Mouse (Mus musculus) midbrain, postnatal 0 days (tissue): ENCODE data around the gene Tut7. TPM values are rescaled to one million over a fixed set of nuclear protein-coding genes. Genes with fewer than 3 reads are reported as not detected.

Source experiments
- ATAC-seq: fragments of 200-750 bp; cut with Nextera tagmentation; 2 replicates; pipeline ENCODE4 v1.8.0; 2017; ENCODE audit warnings: moderate number of reproducible peaks, mild to moderate bottlenecking, moderate TSS enrichment, moderate library complexity; ENCODE audit not compliant: low FRiP score
- DNase-seq: peaks from one replicate; pipeline ENCODE4 v3.0.0-alpha.2; 2015; ENCODE audit warnings: low spot score
- H3K27ac ChIP-seq: fragments of 300-500 bp; sonication (generic); 2 replicates; pipeline ENCODE4 v1.5.1; 2014; ENCODE audit warnings: low read depth, mild to moderate bottlenecking, low read length, mixed read lengths
- H3K27me3 ChIP-seq: fragments of 300-500 bp; sonication (generic); 2 replicates; pipeline ENCODE4 v1.6.1; 2014; ENCODE audit warnings: low read length, control low read depth, mixed read lengths; ENCODE audit not compliant: insufficient read depth
- H3K36me3 ChIP-seq: fragments of 300-500 bp; sonication (generic); 2 replicates; pipeline ENCODE4 v1.6.1; 2014; ENCODE audit warnings: low read length, control low read depth, mixed read lengths; ENCODE audit not compliant: insufficient read depth
- H3K4me1 ChIP-seq: fragments of 300-500 bp; sonication (generic); 2 replicates; pipeline ENCODE4 v1.6.1; 2014; ENCODE audit warnings: mild to moderate bottlenecking, control low read depth, antibody characterized with exemption, low read length, mixed read lengths; ENCODE audit not compliant: insufficient read depth
- H3K4me2 ChIP-seq: fragments of 300-500 bp; sonication (generic); 2 replicates; pipeline ENCODE4 v1.6.1; 2014; ENCODE audit warnings: low read depth, mild to moderate bottlenecking, low read length, mixed read lengths; ENCODE audit not compliant: poor library complexity, severe bottlenecking
- H3K4me3 ChIP-seq: fragments of 300-500 bp; sonication (generic); 2 replicates; pipeline ENCODE4 v1.5.1; 2014; ENCODE audit warnings: low read depth, mild to moderate bottlenecking, low read length, moderate library complexity
- H3K9ac ChIP-seq: fragments of 300-500 bp; sonication (generic); replicated peaks from 2 replicates; pipeline ENCODE4 v1.6.1; 2014; ENCODE audit warnings: mild to moderate bottlenecking, low read length, moderate library complexity, mixed read lengths; ENCODE audit not compliant: poor library complexity, severe bottlenecking
- H3K9me3 ChIP-seq: fragments of 300-500 bp; sonication (generic); 2 replicates; pipeline ENCODE4 v1.6.1; 2016; ENCODE audit warnings: low read length, control low read depth
- CTCF ChIP-seq: IDR thresholded peaks from 2 replicates; pipeline ENCODE4 v1.5.1; 2016; ENCODE audit warnings: antibody characterized with exemption, mild to moderate bottlenecking
- WGBS: fragments of 180-500 bp; shearing (Covaris S2); extraction: QIAGEN DNeasy Blood & Tissue Kit; methylation state at CpG from one replicate; pipeline ENCODE4 v1.1.7; 2014; 5-methylcytosine and 5-hydroxymethylcytosine counted together
- polyA plus RNA-seq: library from polyadenylated mRNA; unstranded; fragments of >200 nt; fragmentation: Nextera tagmentation; extraction: Ambion mirVana; gene quantifications from 2 replicates; pipeline ENCODE4 v1.2.1, GENCODE M21; 2015
- total RNA-seq: library from RNA; depleted of rRNA; stranded (reverse); fragments of >200 nt; gene quantifications from 2 replicates; pipeline ENCODE4 v1.2.3, GENCODE M21; 2014; rRNA removed

Gene Tut7
- total RNA-seq (33.7 and 35.2 TPM in 2 replicates), polyA plus RNA-seq (32.6 and 37.3 TPM in 2 replicates)

- peak within 1 kb of the TSS; percentile 59 for H3K9ac ChIP-seq
- H3K4me1 ChIP-seq = peaks cover 11% of the 10 kb centered on the region
- under 1% methylated on average over 94 of the region's 100 CpGs for WGBS
- TF ChIP-seq CTCF = peak; percentile 2; the same call in 1 of the 2 replicates
- no peaks in the 10 kb centered on the region for H3K9me3 ChIP-seq
- peak within 1 kb of the TSS; percentile 80 for H3K27ac ChIP-seq
- H3K4me3 ChIP-seq = peak within 1 kb of the TSS; percentile 51
- H3K4me2 ChIP-seq = peak within 1 kb of the TSS; percentile 71
- no peaks in the 10 kb centered on the region for H3K27me3 ChIP-seq
- H3K36me3 ChIP-seq = no peaks in the 10 kb centered on the region
- ATAC-seq (peak; percentile 98), DNase-seq (peak; percentile 95)
These were observed at the start of gene Tut7 for GRCm38 (mm10) chr13:59822507-59823462. TSS of gene Tut7 (minus strand) at chr13:59823147.

GRCm38 (mm10) chr13:59872446-59872845 is 49.5 kb upstream of the Tut7 start:
- no peak for TF ChIP-seq CTCF
- DNase-seq = no peak
- H3K36me3 ChIP-seq = no peaks in the 10 kb centered on the region
- 51% methylated on average over 7 of the region's 7 CpGs for WGBS
- H3K4me1 ChIP-seq = no peaks in the 10 kb centered on the region
- no peaks in the 10 kb centered on the region for H3K27me3 ChIP-seq
- no peak overlapping the region for H3K27ac ChIP-seq
- H3K9ac ChIP-seq = no peak overlapping the region
- ATAC-seq = no peak
- no peak overlapping the region for H3K4me3 ChIP-seq
- no peaks in the 10 kb centered on the region for H3K9me3 ChIP-seq
- no peak overlapping the region for H3K4me2 ChIP-seq

- no peaks in the 10 kb centered on the region for H3K4me1 ChIP-seq
- no peak overlapping the region for H3K4me3 ChIP-seq
- no peak overlapping the region for H3K27ac ChIP-seq
- ATAC-seq = no peak
- DNase-seq = no peak
- H3K36me3 ChIP-seq = no peaks in the 10 kb centered on the region
- no peaks in the 10 kb centered on the region for H3K9me3 ChIP-seq
- no peak for TF ChIP-seq CTCF
- H3K9ac ChIP-seq = no peak overlapping the region
- no peak overlapping the region for H3K4me2 ChIP-seq
- H3K27me3 ChIP-seq = no peaks in the 10 kb centered on the region
- 82% methylated on average over 5 of the region's 5 CpGs for WGBS
These were observed 47.1 kb upstream of the Tut7 start for GRCm38 (mm10) chr13:59870004-59870403.

GRCm38 (mm10) chr13:59868011-59868649 is 45.2 kb upstream of the Tut7 start:
- DNase-seq (no peak), ATAC-seq (no peak)
- Histone ChIP-seq H3K9ac (no peak overlapping the region), H3K27me3 (no peaks in the 10 kb centered on the region), H3K4me2 (no peak overlapping the region), H3K4me3 (no peak overlapping the region), H3K4me1 (no peaks in the 10 kb centered on the region), H3K27ac (no peak overlapping the region), H3K9me3 (no peaks in the 10 kb centered on the region), H3K36me3 (no peaks in the 10 kb centered on the region)
- TF ChIP-seq CTCF = peak; percentile 54
- WGBS = 80% methylated on average over 9 of the region's 9 CpGs

GRCm38 (mm10) chr13:59867103-59867502 is 44.2 kb upstream of the Tut7 start:
- Histone ChIP-seq H3K36me3 (no peaks in the 10 kb centered on the region), H3K27ac (no peak overlapping the region), H3K4me3 (no peak overlapping the region), H3K4me2 (no peak overlapping the region), H3K4me1 (no peaks in the 10 kb centered on the region), H3K9ac (no peak overlapping the region), H3K27me3 (no peaks in the 10 kb centered on the region), H3K9me3 (no peaks in the 10 kb centered on the region)
- no peak for ATAC-seq
- no peak for DNase-seq
- WGBS = 79% methylated on average over 7 of the region's 7 CpGs
- no peak for TF ChIP-seq CTCF

GRCm38 (mm10) chr13:59859515-59859914 is 36.6 kb upstream of the Tut7 start:
- WGBS = 80% methylated on average over 7 of the region's 7 CpGs
- TF ChIP-seq CTCF = no peak

More at GRCm38 (mm10) chr13:59859515-59859914, 36.6 kb upstream of the Tut7 start:
- Histone ChIP-seq H3K9ac (no peak overlapping the region), H3K36me3 (no peaks in the 10 kb centered on the region), H3K9me3 (0 out of 2 replicates have a peak, but pooled peaks cover 6% of the 10 kb centered on the region), H3K4me1 (no peaks in the 10 kb centered on the region), H3K27ac (no peak overlapping the region), H3K4me3 (no peak overlapping the region), H3K4me2 (no peak overlapping the region), H3K27me3 (no peaks in the 10 kb centered on the region)
- DNase-seq = no peak
- ATAC-seq = no peak
